Mouse (Mus musculus): ENCODE measurements around the gene Madcam1.

Madcam1 gene

DNA sequence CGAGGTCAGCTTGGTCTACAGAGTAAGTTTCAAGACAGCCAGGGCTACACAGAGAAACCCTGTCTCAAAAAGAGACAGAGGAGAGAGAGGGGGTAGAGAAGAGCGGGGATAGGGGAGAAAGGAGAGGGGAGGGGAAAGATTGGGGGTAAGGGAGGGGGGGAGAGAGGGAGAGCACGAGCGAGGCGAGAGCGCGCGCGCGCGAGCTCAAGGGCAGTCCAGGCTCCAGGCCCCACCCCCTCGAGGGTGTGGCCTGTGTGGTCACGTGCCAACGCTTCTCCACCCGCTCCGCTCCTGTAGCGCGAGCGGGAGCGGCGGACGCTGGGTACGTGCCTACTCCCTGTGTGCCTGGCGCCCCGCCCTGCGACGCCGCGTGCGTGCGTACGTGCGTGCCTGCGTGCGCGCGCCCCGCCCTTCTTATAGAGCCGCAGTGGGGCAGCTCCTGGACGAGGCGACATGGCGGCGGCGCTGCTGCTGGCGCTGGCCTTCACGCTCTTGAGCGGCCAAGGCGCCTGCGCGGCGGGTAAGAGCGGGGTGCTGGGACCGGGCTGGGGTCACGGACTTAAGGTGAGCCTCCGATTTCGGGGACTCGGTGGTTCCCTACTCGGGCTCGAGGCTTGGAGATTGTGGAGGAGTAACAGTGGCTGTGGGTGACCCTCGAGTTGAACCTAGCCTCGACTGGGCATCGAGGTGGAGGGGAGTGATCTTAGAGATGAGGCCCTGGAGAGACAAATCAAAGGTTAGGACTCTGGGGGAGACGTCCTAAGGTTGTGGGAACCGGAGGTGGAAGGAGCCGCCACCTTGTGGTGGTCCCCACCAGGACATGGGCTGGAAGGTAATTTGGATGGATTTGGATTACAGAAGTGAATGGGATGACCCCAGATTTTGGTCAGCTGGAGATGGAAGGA lies 40.0 kb downstream of the Madcam1 start, which contains the start of gene Bsg:
Gene Bsg (plus strand): TSS at position 427 of the 905 bp plus-strand sequence.
- in situ Hi-C loops (cut with MboI; ENCODE audit: unreplicated experiment in 2 of 2), result no loop called here

DNA sequence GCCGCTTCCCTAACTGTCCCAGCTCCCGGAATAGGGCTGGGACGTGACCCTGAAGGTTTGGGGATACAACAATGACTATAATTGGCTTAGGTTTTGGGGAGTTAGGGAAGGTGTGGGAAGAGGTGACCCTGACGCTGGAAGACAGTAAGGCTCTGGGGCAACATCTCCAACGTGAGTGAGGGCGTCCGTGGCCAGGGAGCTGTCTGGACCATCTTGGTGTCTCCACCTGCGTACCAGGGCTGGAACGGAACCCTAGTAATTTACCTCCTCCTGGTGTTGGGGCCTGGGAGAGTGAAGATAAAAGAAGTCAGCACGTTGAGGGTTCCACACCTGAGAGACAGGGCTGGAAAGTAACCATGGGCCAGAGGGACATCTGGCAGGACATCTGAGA lies 40.6 kb downstream of the Madcam1 start:
- in situ Hi-C loops (cut with MboI; ENCODE audit: unreplicated experiment in 2 of 2), result no loop called here

DNA sequence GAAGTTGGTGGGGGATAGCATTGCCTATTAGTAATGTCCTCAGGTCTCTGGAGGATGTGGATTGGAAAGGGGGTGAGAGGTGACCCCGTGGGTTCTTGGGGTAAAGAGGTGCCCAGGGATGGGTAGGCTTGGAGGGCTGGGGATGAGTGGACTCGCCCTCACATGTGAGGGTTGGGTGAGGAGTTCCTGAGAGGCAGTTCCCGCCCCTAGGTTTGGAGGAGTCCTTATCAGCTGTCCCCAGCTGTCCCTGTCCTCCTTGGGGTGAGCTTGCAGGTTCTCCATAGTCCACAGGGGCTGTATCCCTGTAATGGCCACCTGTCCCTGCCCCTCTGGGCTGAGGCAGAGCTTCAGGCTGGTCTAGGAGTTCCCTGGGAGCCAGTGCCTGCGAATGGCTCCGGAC lies 41.6 kb downstream of the Madcam1 start:
- in situ Hi-C loops (cut with MboI; ENCODE audit: unreplicated experiment in 2 of 2), result no loop called here

DNA sequence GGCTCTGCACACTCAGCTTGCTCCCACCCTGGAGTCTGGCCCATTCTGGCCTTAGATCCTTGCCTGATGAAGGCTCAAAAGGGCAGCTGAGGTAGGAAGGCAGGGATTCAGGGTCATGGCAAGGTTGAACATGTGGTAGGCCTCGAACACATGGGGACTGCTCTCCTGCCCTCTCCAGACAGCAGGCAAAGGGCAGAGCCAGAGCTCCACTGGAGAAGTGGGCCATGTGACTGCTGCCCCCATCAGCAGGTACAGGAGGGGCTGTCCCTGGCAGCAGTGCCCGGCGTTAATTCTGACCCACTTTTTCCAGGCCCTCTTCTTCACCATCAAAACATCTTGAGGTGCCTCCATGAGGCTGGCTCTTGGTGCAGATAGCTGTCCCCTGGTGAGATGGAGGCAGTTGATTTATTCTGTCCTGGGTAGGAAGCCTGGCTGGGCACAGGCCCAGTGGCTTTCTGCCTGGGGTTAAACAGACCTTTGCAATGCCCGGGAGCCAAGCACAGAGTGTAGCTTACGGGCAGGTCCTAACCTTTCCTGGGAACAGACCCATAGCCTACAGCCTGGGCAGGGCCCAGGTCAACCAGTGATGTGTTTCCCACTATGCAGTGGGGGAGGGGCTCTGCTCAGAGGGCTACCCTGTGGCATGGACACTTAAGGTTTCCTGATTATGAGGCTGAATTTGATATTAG lies 42.2 kb downstream of the Madcam1 start:
- in situ Hi-C loops (cut with MboI; ENCODE audit: unreplicated experiment in 2 of 2), result no loop called here

DNA sequence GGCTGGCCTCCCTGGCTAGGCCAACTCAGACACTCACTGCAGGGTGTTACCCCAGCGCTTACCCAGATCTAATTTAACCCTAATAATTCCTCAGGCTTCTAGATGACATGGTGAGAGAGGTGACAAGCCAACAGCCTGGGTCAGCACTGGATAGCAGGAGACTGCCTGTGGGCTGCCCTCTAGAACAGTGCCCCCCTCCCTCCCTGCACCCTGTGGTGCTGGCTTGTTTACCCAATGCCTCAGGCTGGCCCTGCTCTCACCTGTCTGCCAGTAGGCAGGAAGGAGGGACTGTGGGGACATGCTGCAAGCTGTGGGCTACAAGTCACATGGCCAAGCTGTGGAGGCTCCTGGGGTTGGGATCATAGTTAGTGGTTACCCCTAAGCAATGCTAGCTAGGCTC lies 42.8 kb downstream of the Madcam1 start:
- in situ Hi-C loops (cut with MboI; ENCODE audit: unreplicated experiment in 2 of 2), result no loop called here

DNA sequence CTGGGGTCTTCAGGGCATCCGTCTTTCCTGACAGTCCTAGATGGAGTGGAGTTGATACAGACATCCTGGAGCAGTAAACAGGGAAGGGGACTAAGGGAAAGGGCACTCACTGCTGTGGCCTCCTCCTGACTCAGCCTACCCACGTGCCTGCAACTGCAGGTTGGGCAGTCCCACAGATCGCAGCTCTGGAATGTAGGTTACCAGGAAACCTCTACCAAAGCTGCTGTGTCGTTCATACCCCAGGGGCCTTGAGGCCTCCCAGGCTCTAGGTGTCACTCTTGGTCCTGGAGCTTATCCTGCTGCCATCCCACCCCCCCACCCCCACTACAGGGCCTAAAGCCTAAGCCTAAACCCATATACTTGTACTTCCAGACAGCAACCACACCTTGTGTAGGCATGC lies 43.4 kb downstream of the Madcam1 start:
- in situ Hi-C loops (cut with MboI; ENCODE audit: unreplicated experiment in 2 of 2), result no loop called here

DNA sequence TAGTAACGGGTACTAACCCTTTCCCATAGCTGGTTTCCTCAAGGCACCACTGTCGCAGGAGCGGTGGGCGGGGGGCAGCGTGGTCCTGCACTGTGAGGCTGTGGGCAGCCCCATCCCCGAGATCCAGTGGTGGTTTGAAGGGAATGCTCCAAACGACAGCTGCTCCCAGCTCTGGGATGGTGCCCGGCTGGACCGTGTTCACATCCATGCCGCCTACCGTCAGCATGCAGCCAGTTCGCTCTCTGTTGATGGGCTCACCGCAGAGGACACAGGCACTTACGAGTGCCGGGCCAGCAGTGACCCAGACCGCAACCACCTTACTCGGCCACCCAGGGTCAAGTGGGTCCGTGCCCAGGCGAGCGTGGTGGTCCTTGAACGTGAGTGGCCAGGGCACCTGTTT lies 44.3 kb downstream of the Madcam1 start:
- in situ Hi-C loops (cut with MboI; ENCODE audit: unreplicated experiment in 2 of 2), result no loop called here

DNA sequence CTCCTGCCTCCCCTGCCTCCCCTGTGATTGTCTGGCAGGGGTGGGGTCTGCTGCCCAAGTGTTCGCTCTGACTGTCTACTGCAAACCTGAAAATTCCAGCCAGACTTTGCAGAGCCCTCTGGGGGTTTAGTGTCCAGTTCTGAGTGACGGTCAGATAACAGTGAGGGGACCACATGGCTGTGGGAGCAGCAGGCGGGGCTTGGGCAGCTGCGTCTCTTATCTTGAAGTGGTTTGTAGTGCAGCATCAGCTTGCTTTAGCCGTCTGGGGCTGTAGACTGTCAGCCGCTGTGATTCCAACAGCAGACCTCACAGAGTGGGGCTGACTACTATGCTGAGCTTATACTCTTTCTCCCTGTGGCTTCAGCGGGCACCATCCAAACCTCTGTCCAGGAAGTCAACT lies 44.9 kb downstream of the Madcam1 start:
- in situ Hi-C loops (cut with MboI; ENCODE audit: unreplicated experiment in 2 of 2), result no loop called here

DNA sequence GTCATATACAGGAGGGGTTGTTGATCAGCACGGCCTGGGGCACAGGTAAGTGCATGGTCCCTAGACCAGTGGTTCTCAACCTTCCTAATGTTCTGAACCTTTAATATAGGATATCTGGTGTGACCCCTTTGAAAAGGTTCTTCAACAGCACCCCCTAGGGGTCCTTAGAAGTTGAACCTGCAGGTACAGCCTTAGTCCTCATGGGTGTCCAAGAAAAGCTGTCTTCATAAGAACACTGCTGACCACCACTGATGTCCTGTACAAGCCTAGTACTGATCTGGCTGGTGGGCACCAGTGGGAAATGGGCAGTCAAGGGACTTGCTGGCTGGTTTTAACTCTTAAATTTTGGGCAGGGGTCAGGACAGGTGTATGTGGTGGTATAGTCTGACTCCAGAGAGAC lies 47.7 kb downstream of the Madcam1 start:
- in situ Hi-C loops (cut with MboI; ENCODE audit: unreplicated experiment in 2 of 2), result no loop called here

DNA sequence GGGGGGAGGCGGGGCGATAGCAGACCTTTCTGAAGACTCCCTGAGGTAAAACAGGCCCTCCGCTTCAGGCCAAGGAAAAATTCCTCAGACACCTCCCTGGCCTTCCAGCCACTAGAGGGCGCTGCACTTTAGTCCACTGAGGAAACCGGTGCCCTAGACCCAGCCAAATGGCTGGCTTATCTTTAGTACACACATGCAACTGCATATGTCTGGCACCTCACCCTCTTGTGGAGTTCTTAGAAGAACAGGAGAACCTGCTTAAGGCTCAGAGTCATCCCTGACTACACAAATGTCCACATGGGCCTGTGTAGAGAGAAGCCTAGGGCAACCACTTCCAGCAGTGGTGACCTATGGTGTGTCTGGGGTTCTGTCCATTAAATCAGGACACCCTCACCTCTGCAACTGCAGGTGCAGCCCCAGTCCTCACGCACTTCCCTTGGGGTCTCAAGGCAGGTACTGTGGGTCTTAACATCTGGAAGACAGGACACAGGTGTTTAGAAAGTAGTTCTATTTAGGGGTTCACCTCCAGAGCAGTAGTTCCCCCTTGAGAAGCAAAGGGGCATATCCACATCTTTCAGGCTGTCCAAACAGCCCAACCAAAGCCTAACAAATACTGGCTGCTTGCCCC lies 48.3 kb downstream of the Madcam1 start:
- in situ Hi-C loops (cut with MboI; ENCODE audit: unreplicated experiment in 2 of 2), result no loop called here

DNA sequence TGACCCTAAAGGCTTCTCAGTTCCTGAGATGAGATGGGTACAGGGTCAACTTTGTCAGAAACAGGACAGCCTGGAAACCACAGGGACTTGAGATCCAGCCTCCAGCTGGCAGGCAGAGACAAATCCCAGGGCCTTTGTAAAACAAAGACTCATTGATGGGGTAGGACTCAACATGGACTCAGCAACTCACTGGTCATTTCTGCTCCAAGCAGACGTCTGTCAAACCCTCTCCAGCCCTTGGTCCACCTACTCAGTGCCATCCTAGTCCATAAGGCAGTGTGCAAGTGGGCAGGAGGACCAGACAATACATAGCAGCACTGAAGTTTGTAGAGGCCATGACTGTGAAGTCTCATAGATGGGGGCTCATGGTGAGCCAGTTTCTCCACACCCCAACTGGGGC lies 48.8 kb downstream of the Madcam1 start:
- in situ Hi-C loops (cut with MboI; ENCODE audit: unreplicated experiment in 2 of 2), result no loop called here

DNA sequence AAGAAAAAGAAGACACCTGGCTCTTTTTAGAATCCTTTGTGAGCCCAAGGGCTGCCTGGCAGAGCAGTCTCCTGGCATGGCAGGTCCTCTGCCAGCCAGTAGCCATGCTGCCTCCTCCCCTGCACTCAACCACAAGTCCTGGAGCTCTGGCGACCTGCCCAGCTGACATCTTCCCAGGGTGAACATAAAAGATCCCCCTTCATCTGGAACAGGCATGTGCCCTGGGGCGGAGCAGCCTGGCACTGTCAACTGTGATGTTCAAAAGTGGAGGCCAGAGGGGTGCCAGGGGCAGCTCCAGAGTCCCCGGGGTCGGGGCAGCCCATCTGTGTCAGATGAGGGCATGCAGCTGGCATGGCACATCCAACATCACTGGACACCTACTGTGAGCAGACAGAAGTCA lies 50.6 kb downstream of the Madcam1 start:
- in situ Hi-C loops (cut with MboI; ENCODE audit: unreplicated experiment in 2 of 2), result no loop called here

DNA sequence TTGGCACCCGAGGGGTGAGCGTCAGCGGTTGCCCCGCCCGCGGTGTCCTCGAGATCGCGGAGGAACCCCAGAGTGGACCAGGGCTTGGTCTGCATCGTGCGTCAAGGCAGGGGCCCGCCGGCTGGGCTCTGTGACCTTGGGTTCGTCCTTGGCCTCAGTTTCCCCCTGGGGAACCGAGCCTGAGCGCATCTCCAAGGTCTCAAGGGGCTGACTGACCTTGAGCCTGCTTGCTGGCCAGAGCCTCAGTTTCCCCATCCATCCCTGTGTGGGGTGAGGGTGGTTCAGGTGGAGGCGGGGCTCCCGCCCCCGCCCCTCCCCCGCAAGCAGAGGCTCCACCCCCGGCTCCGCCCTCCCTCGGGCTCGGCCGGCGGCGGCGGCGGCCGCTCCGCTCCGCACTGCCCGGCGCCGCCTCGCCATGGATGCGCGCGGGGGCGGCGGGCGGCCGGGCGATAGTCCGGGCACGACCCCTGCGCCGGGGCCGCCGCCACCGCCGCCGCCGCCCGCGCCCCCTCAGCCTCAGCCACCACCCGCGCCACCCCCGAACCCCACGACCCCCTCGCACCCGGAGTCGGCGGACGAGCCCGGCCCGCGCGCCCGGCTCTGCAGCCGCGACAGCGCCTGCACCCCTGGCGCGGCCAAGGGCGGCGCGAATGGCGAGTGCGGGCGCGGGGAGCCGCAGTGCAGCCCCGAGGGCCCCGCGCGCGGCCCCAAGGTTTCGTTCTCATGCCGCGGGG lies 52.1 kb downstream of the Madcam1 start, which contains the start of gene Hcn2:
Gene Hcn2 (plus strand): TSS at position 381 of the 734 bp plus-strand sequence.
- in situ Hi-C loops (cut with MboI; ENCODE audit: unreplicated experiment in 2 of 2), result no loop called here

DNA sequence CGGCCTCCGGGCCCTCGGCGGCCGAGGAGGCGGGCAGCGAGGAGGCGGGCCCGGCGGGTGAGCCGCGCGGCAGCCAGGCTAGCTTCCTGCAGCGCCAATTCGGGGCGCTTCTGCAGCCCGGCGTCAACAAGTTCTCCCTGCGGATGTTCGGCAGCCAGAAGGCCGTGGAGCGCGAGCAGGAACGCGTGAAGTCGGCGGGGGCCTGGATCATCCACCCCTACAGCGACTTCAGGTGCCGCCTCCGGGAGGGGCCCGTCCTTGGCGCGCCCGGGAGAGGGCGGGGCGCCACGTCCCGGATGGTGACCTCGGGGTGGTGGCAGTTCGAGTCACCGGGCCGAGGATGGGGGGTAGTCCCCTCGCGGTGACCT lies 52.6 kb downstream of the Madcam1 start:
- in situ Hi-C loops (cut with MboI; ENCODE audit: unreplicated experiment in 2 of 2), result no loop called here

DNA sequence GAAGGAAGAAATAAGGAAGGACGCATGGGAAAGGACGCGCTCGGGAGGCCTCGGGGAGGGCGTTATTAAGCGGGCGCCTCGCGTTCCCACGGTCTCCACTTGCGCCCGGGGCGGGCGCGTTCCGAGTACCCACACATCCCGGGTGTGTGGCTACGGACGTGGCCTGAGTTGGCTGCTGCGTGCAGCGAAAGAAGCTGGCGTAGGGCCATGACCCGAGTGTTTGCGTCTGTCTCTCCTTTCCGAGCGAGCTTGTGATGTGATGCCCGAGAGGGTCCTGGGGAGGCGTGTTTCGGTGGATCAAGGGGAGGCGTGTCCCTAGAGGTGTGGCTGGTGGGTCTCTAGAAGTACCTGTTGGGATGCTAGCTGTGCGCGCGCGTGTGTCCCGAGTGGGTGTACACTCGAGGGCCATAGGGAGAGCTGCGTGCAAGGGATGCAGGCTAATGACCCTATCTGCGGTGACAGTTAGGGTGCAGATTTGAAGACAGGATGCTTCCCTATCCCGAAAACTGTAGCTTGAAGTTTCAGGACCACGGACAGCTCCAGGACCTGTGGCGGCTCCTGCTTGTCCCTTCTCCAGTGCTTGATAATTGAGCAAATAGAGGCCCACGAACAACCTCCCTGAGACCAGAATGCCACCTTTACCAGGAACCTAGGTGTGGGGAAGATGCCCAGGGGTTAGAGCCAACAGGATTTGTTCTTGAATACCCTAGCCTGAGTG lies 53.4 kb downstream of the Madcam1 start:
- in situ Hi-C loops (cut with MboI; ENCODE audit: unreplicated experiment in 2 of 2), result no loop called here
